Mouse (Mus musculus): ENCODE results near the gene Mrps5.
A peak's percentile ranks its signal among the peaks of the same experiment; 100 is the strongest.

GRCm38 (mm10) chr2:127608234-127608633, 21.2 kb downstream of the Mrps5 start:
- TF ChIP-seq JUND (conservative IDR thresholded peaks at IDR 0.05; ENCODE audit: low read depth, low read length), result no peak
- peak; percentile 22 to 73; a peak in 2 of 4 replicates for TF ChIP-seq CTCF (conservative IDR thresholded peaks at IDR 0.05 in 1 of 2, IDR thresholded peaks at IDR 0.05 in 1 of 2; ENCODE audit: low read depth in 2 of 2, low read length in 2 of 2)
- no peak for TF ChIP-seq POLR2A (IDR thresholded peaks at IDR 0.05; ENCODE audit: low read depth, low read length)
- TF ChIP-seq PAX5 (IDR thresholded peaks at IDR 0.05; ENCODE audit: low read length), result no peak
- no peak for TF ChIP-seq ZC3H11A (IDR thresholded peaks at IDR 0.05; ENCODE audit: low read depth, low read length)
- TF ChIP-seq POLR2AphosphoS2 (IDR thresholded peaks at IDR 0.05; ENCODE audit: low read depth, low read length), result no peak
- no peak for TF ChIP-seq USF1 (IDR thresholded peaks at IDR 0.05; ENCODE audit: low read depth, low read length)
- no peak for TF ChIP-seq MYC (IDR thresholded peaks at IDR 0.05; ENCODE audit: low read depth, low read length)
- TF ChIP-seq EP300 (IDR thresholded peaks at IDR 0.05; ENCODE audit: low read length), result no peak
- no peak for TF ChIP-seq ELF1 (IDR thresholded peaks at IDR 0.05; ENCODE audit: low read depth, low read length)
- peak; percentile 57 for TF ChIP-seq RAD21 (IDR thresholded peaks at IDR 0.05; ENCODE audit: low read depth, low read length)
